In the genomic region with DNA sequence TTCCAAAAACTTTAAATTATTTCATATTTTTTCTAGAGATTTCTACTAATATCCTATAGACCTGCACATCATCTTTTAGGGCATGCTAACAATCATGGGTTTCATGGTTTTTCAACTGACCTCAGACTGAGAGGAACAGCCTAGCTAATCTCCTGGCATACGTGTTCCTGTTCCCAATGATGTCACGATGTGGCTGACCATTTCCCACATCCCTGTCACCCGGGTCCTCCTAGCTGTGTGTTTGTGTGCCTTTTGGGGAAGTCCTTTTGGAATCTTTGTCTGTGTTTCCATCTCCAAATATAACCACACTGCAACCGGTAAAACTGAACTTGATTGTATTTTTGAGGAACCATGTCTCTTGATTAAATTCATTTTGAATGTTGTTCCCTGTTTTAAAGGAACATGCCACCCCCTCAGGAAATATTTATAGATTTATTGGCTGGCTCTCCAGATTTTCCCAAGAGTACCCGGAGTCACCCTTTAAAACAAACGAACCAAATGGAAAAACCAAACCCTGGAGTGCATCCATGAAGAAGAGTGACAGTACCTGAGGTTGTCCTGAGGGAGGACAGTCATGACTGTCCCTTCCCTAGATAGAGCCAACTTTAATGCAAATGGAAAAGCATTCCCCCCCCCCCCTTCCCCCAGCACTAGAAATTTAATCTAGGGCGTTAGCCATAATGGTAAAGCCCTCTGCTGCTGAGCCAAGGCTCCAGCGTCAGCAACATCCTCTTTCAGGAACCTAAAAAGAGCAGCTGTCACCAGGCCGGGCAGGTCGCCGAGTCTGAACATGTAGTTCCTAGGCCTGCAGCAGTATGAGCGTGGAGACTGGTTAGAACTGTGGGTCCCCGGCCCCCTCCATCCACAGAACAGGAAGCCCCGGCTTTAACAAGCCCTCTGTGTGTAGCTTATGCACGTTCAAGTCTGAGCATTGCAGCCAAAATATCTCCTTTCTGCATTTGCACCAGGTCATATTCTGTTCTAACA, we compare ENCODE assay signal across 9 mouse cellular contexts. TPM values are rescaled to one million over a fixed set of nuclear protein-coding genes. Genes with fewer than 3 reads are reported as not detected.
A peak's percentile ranks its signal among the peaks of the same experiment; 100 is the strongest.
DNase-seq lines count a peak whose midpoint lies in the region; ATAC-seq lines count a peak whose summit lies in the region.
"Had no signal": no experiment of that assay in that cellular context is flagged by ENCODE, and none has a peak within 500 bp of the region (broad histone marks: within the 10 kb centered on the region; RNA-seq: fewer than 3 reads in every experiment).

No protein-coding gene starts in this region.

- ATAC-seq in megakaryocyte progenitor cell, adult 5-6 weeks (replicated peaks; ENCODE audit: poor library complexity): peak; percentile 77

- peak; percentile 5 for DNase-seq in right cerebral cortex, adult 18-20 months
- DNase-seq in right cerebral cortex, postnatal 4 days: no peak
- peak; percentile 78 for DNase-seq in gastrocnemius, adult 18-20 months (ENCODE audit: low spot score)
- DNase-seq in heart, postnatal 4 days: peak; percentile 31
- no peak for DNase-seq in cerebellum, adult 18-20 months
- DNase-seq in spleen, postnatal 4 days (ENCODE audit: low spot score in 2 of 2): no peak
- DNase-seq in adrenal gland, adult 18-20 months (ENCODE audit: low spot score in 2 of 2): no peak
- DNase-seq: cerebellum, postnatal 10 days had no signal

RNA-seq across cellular contexts. Expression of a gene that starts 31.1 kb away (rescaled TPM):
- 1 to 10 TPM; 5.4 to 9.7 TPM for total RNA-seq in gastrocnemius, adult 18-20 months (2021)
- under 1 TPM; 0.14 to 0.33 TPM for total RNA-seq in heart, postnatal 4 days (2021)
- not detected in 2 replicates for total RNA-seq in megakaryocyte progenitor cell, adult 5-6 weeks (2015)
- not detected in 2 replicates for total RNA-seq in megakaryocyte progenitor cell, adult 5-6 weeks (2017)
- not detected for total RNA-seq in adrenal gland, adult 18-20 months (2021)

Comparison
In these comparisons a context has a peak if more than half of its experiments do, and no peak if none do; other contexts are left out.
1. DNase-seq: peak in right cerebral cortex, adult 18-20 months (single experiment), gastrocnemius, adult 18-20 months (single experiment) and heart, postnatal 4 days (single experiment); none in right cerebral cortex, postnatal 4 days (single experiment), cerebellum, adult 18-20 months (0 of 2), spleen, postnatal 4 days (0 of 2) and adrenal gland, adult 18-20 months (0 of 2).
2. RNA of a gene that starts 31.1 kb away (total RNA-seq): 5.4 to 9.7 TPM in gastrocnemius, adult 18-20 months; 0.14 to 0.33 TPM in heart, postnatal 4 days, not detected in megakaryocyte progenitor cell, adult 5-6 weeks and not detected in adrenal gland, adult 18-20 months; every median in the first group is over 4 times any median in the second.